In genomic region chr16:41827605-41827948, GRCm38 (mm10) we compare ENCODE assay signal across 21 mouse cellular contexts.
A peak's percentile ranks its signal among the peaks of the same experiment; 100 is the strongest.
DNase-seq lines count a peak whose midpoint lies in the region; ATAC-seq lines count a peak whose summit lies in the region.
"Had no signal": no experiment of that assay in that cellular context is flagged by ENCODE, and none has a peak within 500 bp of the region (broad histone marks: within the 10 kb centered on the region; RNA-seq: fewer than 3 reads in every experiment).

No protein-coding gene starts in this region.

- H3K4me3 ChIP-seq in kidney, embryonic 15.5 days (replicated peaks), result no peak overlapping the region
- H3K4me3 ChIP-seq in forebrain, embryonic 14.5 days (ENCODE audit: low read depth, low read length), result no peak overlapping the region
- H3K4me3 ChIP-seq: embryonic facial prominence, embryonic 12.5 days; heart, embryonic 13.5 days; liver, embryonic 12.5 days had no signal

- no peaks in the 10 kb centered on the region for H3K36me3 ChIP-seq in kidney, embryonic 15.5 days
- H3K36me3 ChIP-seq in forebrain, embryonic 14.5 days (ENCODE audit: control insufficient read depth, insufficient read depth, low read length), result no peaks in the 10 kb centered on the region
- H3K36me3 ChIP-seq: embryonic facial prominence, embryonic 12.5 days; G1E; heart, embryonic 13.5 days; liver, embryonic 12.5 days had no signal

- 74% methylated on average over 3 of the region's 3 CpGs for WGBS in kidney, embryonic 15.5 days
- WGBS in forebrain, embryonic 14.5 days, result 16% methylated on average over 3 of the region's 3 CpGs

- no peak overlapping the region for H3K4me2 ChIP-seq in kidney, embryonic 15.5 days
- H3K4me2 ChIP-seq in forebrain, embryonic 14.5 days (ENCODE audit: low read length), result no peak overlapping the region
- H3K4me2 ChIP-seq: embryonic facial prominence, embryonic 12.5 days; heart, embryonic 13.5 days; liver, embryonic 12.5 days had no signal

- H3K4me1 ChIP-seq in kidney, embryonic 15.5 days, result peaks cover 7% of the 10 kb centered on the region; the same call in 1 of the 2 replicates
- peaks cover 4% of the 10 kb centered on the region for H3K4me1 ChIP-seq in forebrain, embryonic 14.5 days (ENCODE audit: control insufficient read depth, insufficient read depth, low read length)
- H3K4me1 ChIP-seq: embryonic facial prominence, embryonic 12.5 days; heart, embryonic 13.5 days; liver, embryonic 12.5 days had no signal

- H3K9me3 ChIP-seq in kidney, embryonic 15.5 days (replicated peaks), result no peaks in the 10 kb centered on the region
- no peaks in the 10 kb centered on the region for H3K9me3 ChIP-seq in forebrain, embryonic 14.5 days (replicated peaks; ENCODE audit: control insufficient read depth, low read length)
- H3K9me3 ChIP-seq: embryonic facial prominence, embryonic 12.5 days; heart, embryonic 13.5 days; liver, embryonic 12.5 days had no signal

- DNase-seq in kidney, adult 8-10 months, result no peak
- DNase-seq in retina, embryonic 14.5 days (ENCODE audit: low spot score), result peak; percentile 8
- DNase-seq in retina, postnatal 1 day, result no peak
- DNase-seq in forebrain, embryonic 14.5 days (ENCODE audit: low spot score), result peak; percentile 31
- no peak for DNase-seq in ovary, postnatal 10 days (ENCODE audit: low spot score)
- DNase-seq: adrenal gland, adult 8-10 months; cerebellum, postnatal 36 days; embryo, embryonic 11 days; heart, postnatal 10 days; kidney, adult 2 months; kidney, postnatal 36 days; left cerebral cortex, postnatal 4 days; liver, postnatal 0 days; midbrain, embryonic 14.5 days had no signal

- no peaks in the 10 kb centered on the region for H3K27me3 ChIP-seq in kidney, embryonic 15.5 days
- no peaks in the 10 kb centered on the region for H3K27me3 ChIP-seq in forebrain, embryonic 14.5 days (replicated peaks; ENCODE audit: control insufficient read depth, insufficient read depth, low read length)
- H3K27me3 ChIP-seq: embryonic facial prominence, embryonic 12.5 days; heart, embryonic 13.5 days; liver, embryonic 12.5 days had no signal

- ATAC-seq in kidney, embryonic 15.5 days (replicated peaks; ENCODE audit: low FRiP score), result peak; percentile 56; the same call in 1 of the 2 replicates
- peak; percentile 29; the same call in 1 of the 2 replicates for ATAC-seq in forebrain, embryonic 14.5 days
- ATAC-seq: liver, embryonic 12.5 days; liver, postnatal 0 days; lung, postnatal 0 days had no signal

- H3K9ac ChIP-seq in kidney, embryonic 15.5 days, result no peak overlapping the region
- no peak overlapping the region for H3K9ac ChIP-seq in forebrain, embryonic 14.5 days (ENCODE audit: low read length)
- H3K9ac ChIP-seq: embryonic facial prominence, embryonic 12.5 days; heart, embryonic 13.5 days; liver, embryonic 12.5 days; liver, postnatal 0 days had no signal

- peak overlapping the region; percentile 49 for H3K27ac ChIP-seq in kidney, embryonic 15.5 days
- H3K27ac ChIP-seq in forebrain, embryonic 14.5 days (ENCODE audit: low read depth, low read length), result no peak overlapping the region
- H3K27ac ChIP-seq: embryonic facial prominence, embryonic 12.5 days; heart, embryonic 13.5 days; liver, embryonic 12.5 days; macrophage had no signal

Comparison
In these comparisons a context has a peak if more than half of its experiments do, and no peak if none do; other contexts are left out.
1. DNase-seq: peak in retina, embryonic 14.5 days (single experiment) and forebrain, embryonic 14.5 days (single experiment); none in kidney, adult 8-10 months (0 of 2), retina, postnatal 1 day (single experiment) and ovary, postnatal 10 days (single experiment).